Mouse (Mus musculus) liver, postnatal 0 days (tissue): ENCODE data around the gene Bcl2l1. TPM values are rescaled to one million over a fixed set of nuclear protein-coding genes. Genes with fewer than 3 reads are reported as not detected.
A peak's percentile ranks its signal among the peaks of the same experiment; 100 is the strongest.

Experiments used
- ATAC-seq: fragments of 200-750 bp; cut with Nextera tagmentation; 2 replicates; pipeline ENCODE4 v1.8.0; 2017; ENCODE audit warnings: mild to moderate bottlenecking, moderate library complexity
- DNase-seq: peaks from one replicate; pipeline ENCODE4 v3.0.0-alpha.2; 2016
- H3K27ac ChIP-seq: fragments of 300-500 bp; sonication (generic); 2 replicates; pipeline ENCODE4 v1.5.1; 2014; ENCODE audit warnings: antibody characterized with exemption, moderate library complexity, mild to moderate bottlenecking, low read depth
- H3K27me3 ChIP-seq: fragments of 300-500 bp; sonication (generic); 2 replicates; pipeline ENCODE4 v1.6.1; 2014; ENCODE audit warnings: low read length, control low read depth, mixed read lengths; ENCODE audit not compliant: insufficient read depth
- H3K36me3 ChIP-seq: fragments of 300-500 bp; sonication (generic); replicated peaks from 2 replicates; pipeline ENCODE4 v1.6.1; 2014; ENCODE audit warnings: mild to moderate bottlenecking, control low read depth, low read length, moderate library complexity, mixed read lengths; ENCODE audit not compliant: insufficient read depth
- H3K4me1 ChIP-seq: fragments of 300-500 bp; sonication (generic); 2 replicates; pipeline ENCODE4 v1.6.1; 2014; ENCODE audit warnings: antibody characterized with exemption, mild to moderate bottlenecking, control low read depth; ENCODE audit not compliant: insufficient read depth
- H3K4me2 ChIP-seq: fragments of 300-500 bp; sonication (generic); 2 replicates; pipeline ENCODE4 v1.6.1; 2014; ENCODE audit warnings: low read depth, mild to moderate bottlenecking, low read length, moderate library complexity, mixed read lengths
- H3K4me3 ChIP-seq: fragments of 300-500 bp; sonication (generic); 2 replicates; pipeline ENCODE4 v1.5.1; 2014; ENCODE audit warnings: low read depth, low read length
- H3K9ac ChIP-seq: fragments of 300-500 bp; sonication (generic); replicated peaks from 2 replicates; pipeline ENCODE4 v1.6.1; 2014; ENCODE audit warnings: mild to moderate bottlenecking, moderate library complexity
- H3K9me3 ChIP-seq: fragments of 300-500 bp; sonication (generic); 2 replicates; pipeline ENCODE4 v1.6.1; 2016; ENCODE audit warnings: mild to moderate bottlenecking, control low read depth, low read length, mixed read lengths
- CTCF ChIP-seq: sonication (generic); IDR thresholded peaks from 2 replicates; pipeline ENCODE4 v1.5.1; 2016; ENCODE audit warnings: antibody characterized with exemption, low read depth
- EP300 ChIP-seq: IDR thresholded peaks from 2 replicates; pipeline ENCODE4 v1.6.1; 2016; ENCODE audit warnings: antibody characterized with exemption, low read depth, mild to moderate bottlenecking
- WGBS: fragments of 180-500 bp; shearing (Covaris S2); extraction: QIAGEN DNeasy Blood & Tissue Kit; methylation state at CpG from one replicate; pipeline ENCODE4 v1.1.7; 2014; ENCODE audit not compliant: insufficient replicate concordance; 5-methylcytosine and 5-hydroxymethylcytosine counted together
- polyA plus RNA-seq: library from polyadenylated mRNA; unstranded; fragments of >200 nt; fragmentation: Nextera tagmentation; extraction: Ambion mirVana; gene quantifications from 2 replicates; pipeline ENCODE4 v1.2.1, GENCODE M21; 2015

Bcl2l1 gene
- polyA plus RNA-seq, 1 experiment from 2014 or later, result 84.4 TPM

DNA sequence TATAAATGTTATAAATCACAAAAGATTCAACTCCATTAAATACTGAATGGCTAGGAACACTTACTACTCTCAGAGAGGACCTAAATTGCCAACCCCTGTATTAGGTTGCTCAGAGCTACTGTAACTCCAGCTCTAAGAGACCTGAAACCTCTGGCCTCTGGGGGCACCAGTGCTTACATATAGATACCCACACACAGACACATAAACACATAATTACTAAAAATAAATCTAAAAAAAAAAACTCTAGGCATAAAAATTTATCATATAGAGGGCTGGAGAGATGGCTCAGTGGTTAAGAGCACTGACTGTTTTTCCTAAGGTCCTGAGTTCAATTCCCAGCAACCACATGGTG is 30.8 kb downstream of the Bcl2l1 start:
- DNase-seq (no peak), ATAC-seq (no peak)
- no peak overlapping the region for H3K4me2 ChIP-seq
- no peak overlapping the region for H3K4me3 ChIP-seq
- TF ChIP-seq EP300 (no peak), CTCF (no peak)
- H3K27ac ChIP-seq, result no peak overlapping the region
- 0 out of 2 replicates have a peak, but pooled peaks cover 10% of the 10 kb centered on the region for H3K36me3 ChIP-seq
- no peaks in the 10 kb centered on the region for H3K27me3 ChIP-seq
- no peaks in the 10 kb centered on the region for H3K9me3 ChIP-seq
- no peak overlapping the region for H3K9ac ChIP-seq
- peaks cover 45% of the 10 kb centered on the region for H3K4me1 ChIP-seq

DNA sequence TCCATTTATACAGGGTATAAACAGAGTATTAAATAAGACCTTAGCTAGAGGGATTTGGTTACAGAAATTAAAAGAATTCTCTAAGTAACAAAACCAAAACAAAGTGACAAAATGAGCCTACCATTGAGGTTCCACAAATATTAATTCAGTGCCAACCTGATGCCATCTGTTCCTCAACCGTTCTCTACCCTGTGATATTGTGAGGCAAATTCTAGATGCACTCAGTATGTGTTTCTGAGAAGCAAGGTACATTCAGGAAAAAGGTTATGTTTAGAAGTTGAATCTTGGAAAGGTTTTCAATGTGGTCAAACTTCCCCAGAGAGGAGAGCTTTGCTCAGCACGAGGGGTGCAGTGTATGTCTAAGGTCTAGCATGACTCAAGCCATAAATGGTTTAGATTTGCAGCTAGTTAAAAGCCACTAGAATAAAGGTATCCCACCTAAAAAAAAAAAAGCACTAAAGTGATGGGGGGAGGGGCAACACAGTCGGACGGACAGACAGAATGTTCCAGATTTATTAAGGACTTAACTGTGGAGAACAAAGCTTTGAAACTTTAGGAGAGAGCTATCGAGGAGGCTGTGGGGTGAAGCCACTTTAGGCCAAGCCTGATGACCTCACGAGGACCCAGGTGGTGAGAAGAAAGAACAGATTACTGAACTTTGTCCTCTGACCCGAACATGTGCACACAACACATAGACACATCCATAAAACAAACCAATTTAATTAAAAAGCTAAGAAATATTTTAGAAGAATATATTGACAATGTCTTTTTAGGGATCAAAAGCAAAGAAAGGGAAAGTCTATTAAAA is 31.4 kb downstream of the Bcl2l1 start:
- TF ChIP-seq CTCF (no peak), EP300 (no peak)
- Histone ChIP-seq H3K4me3 (no peak overlapping the region), H3K36me3 (peaks cover 10% of the 10 kb centered on the region; the same call in 1 of the 2 replicates), H3K27ac (no peak overlapping the region), H3K4me2 (no peak overlapping the region), H3K27me3 (no peaks in the 10 kb centered on the region), H3K4me1 (peaks cover 44% of the 10 kb centered on the region), H3K9ac (no peak overlapping the region), H3K9me3 (no peaks in the 10 kb centered on the region)
- ATAC-seq, result no peak
- 68% methylated on average over 7 of the region's 7 CpGs for WGBS
- no peak for DNase-seq

DNA sequence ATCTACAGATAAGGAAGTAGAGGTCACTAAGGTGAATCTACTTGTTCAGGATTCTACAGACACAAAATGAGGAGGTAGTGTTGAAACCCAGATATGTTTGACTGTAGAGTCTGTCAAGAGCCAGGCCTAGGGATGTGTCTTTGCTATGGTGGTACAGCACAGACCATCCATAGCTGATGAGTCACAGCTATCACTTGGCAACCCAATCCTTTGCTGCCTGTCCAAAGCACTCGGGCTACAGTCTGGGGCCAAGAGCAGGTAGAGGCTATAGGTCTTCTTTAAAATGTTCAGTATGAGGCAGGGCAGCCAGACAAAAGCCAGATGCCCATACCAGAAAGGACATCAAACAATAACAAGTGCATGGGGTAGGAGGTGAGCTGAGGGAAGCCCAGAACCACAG is 33.9 kb downstream of the Bcl2l1 start:
- DNase-seq (no peak), ATAC-seq (no peak)
- TF ChIP-seq EP300, result no peak
- no peak for TF ChIP-seq CTCF
- Histone ChIP-seq H3K4me3 (no peak overlapping the region), H3K27me3 (no peaks in the 10 kb centered on the region), H3K9me3 (no peaks in the 10 kb centered on the region), H3K4me2 (no peak overlapping the region), H3K36me3 (peaks cover 17% of the 10 kb centered on the region; the same call in 1 of the 2 replicates), H3K27ac (0 out of 2 replicates have a peak overlapping the region, but pooled peaks have one; percentile 26), H3K9ac (no peak overlapping the region), H3K4me1 (peaks cover 48% of the 10 kb centered on the region)
- 79% methylated on average over 1 of the region's 1 CpGs for WGBS

DNA sequence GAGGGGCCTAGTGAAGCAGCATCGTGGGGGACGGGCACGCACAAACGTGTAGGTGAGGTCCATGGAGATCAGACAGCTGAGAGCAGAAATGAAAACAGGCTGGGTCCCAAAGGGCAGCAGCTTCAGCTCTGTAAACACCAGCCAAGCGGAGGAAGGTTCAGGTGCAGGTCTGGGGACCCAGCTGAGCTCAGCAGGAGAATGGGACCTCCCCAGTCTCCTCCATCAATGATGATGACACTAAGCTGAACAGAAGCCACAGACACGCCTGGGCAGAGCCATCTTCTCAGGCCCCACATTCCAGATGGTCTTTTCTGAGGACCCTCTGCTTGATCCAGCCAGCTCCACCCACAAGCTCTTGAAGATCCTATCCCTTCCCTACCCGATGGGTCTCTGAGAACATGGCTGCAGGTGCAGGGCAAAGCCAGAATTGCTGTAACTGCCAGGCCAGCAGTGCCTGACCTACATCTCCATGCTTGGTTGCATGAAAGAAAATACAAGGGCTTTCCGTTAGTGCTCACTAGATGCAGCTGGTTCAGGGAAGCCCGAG is 37.2 kb downstream of the Bcl2l1 start:
- DNase-seq (peak; percentile 56), ATAC-seq (peak; percentile 24)
- TF ChIP-seq CTCF, result no peak
- TF ChIP-seq EP300, result peak; percentile 52
- WGBS, result 53% methylated on average over 9 of the region's 9 CpGs
- Histone ChIP-seq H3K4me2 (no peak overlapping the region; the same call in 1 of the 2 replicates), H3K27ac (peak overlapping the region; percentile 82), H3K9me3 (no peaks in the 10 kb centered on the region), H3K4me3 (no peak overlapping the region), H3K36me3 (peaks cover 27% of the 10 kb centered on the region), H3K9ac (no peak overlapping the region), H3K4me1 (peaks cover 72% of the 10 kb centered on the region), H3K27me3 (no peaks in the 10 kb centered on the region)

DNA sequence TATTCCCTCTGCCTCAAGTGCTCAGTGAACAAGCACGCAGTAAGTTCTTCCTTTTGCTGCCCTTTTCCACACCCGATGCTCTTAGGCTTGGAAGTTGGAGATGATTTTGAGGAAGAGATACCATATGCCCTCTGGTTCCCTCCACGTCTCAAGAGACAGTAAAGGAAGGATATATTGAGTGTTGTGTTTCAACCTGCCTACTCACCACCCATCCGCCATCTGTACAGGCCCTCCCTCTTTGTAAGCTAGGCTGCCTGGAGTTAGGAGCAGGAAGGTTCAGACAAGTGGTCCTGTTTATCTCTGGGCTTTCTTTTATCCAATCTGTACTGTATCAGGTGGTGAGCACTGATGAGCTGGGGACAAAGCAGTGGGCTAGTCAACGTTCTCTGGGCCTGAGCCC is 38.1 kb downstream of the Bcl2l1 start:
- H3K9ac ChIP-seq, result no peak overlapping the region
- H3K27me3 ChIP-seq, result no peaks in the 10 kb centered on the region
- H3K4me2 ChIP-seq, result no peak overlapping the region
- peaks cover 27% of the 10 kb centered on the region for H3K36me3 ChIP-seq
- WGBS, result 57% methylated on average over 5 of the region's 5 CpGs
- H3K27ac ChIP-seq, result peak overlapping the region; percentile 82
- TF ChIP-seq CTCF, result no peak
- no peak for TF ChIP-seq EP300
- no peak for ATAC-seq
- H3K9me3 ChIP-seq, result no peaks in the 10 kb centered on the region
- DNase-seq, result no peak
- H3K4me3 ChIP-seq, result no peak overlapping the region
- H3K4me1 ChIP-seq, result peaks cover 82% of the 10 kb centered on the region

DNA sequence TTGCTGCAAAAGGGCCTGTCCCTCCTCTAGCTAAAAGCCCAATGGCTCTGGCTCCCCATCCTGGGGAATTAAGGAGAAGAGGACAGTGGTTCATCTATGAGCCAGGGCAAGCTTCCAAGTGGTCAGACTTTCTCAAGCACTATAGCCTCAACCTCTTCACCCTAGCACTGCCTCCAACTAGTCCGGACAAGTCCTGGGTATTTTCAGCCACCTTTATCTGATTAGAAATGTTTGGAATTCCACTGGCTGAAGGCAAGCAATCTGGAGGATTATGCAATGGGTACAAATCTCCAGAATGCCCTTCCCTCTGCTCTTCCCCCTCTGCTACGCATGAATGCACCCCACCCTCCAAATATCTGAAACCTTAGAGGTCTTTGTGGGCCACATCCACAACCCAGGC is 39.1 kb downstream of the Bcl2l1 start:
- no peaks in the 10 kb centered on the region for H3K9me3 ChIP-seq
- H3K36me3 ChIP-seq, result peaks cover 24% of the 10 kb centered on the region
- TF ChIP-seq EP300, result no peak
- TF ChIP-seq CTCF, result no peak
- peak overlapping the region; percentile 82 for H3K27ac ChIP-seq
- H3K4me3 ChIP-seq, result no peak overlapping the region
- WGBS, result 52% methylated on average over 2 of the region's 2 CpGs
- H3K27me3 ChIP-seq, result no peaks in the 10 kb centered on the region
- H3K4me2 ChIP-seq, result no peak overlapping the region
- peaks cover 87% of the 10 kb centered on the region for H3K4me1 ChIP-seq
- DNase-seq (no peak), ATAC-seq (no peak)
- no peak overlapping the region for H3K9ac ChIP-seq
